Mouse (Mus musculus): ENCODE measurements around the gene Lrrc56.

Lrrc56 gene

GRCm38 (mm10) chr7:141192776-141193347 is 1.1 kb upstream of the Lrrc56 start:
- DNase-seq, result no peak

GRCm38 (mm10) chr7:141193348-141193856 is 555 bp upstream of the Lrrc56 start:
- no peak for DNase-seq

- no peak for DNase-seq
Measured at GRCm38 (mm10) chr7:141194409-141194808, 452 bp downstream of the Lrrc56 start.

DNA sequence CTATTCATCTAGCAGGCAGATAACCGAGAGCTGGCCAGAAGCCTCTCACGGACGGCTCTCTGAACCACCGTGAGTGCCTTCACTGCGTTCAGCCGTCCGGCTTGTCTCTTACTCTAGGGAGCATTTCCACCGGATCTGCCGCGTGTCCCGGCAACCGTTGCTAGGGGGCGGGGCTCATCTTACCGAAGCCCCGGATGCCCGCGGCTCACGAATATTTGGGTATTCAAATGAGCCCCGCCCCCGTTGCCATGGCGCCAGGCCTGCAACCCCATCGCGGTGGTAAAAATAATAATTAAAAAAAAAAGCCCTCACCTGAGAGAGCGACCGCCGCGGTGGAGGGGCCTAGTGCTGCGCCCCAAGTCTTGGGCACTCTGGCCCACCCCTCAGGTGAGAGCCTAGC is 873 bp downstream of the Lrrc56 start:
- DNase-seq, result peak; percentile 94 to 99

- no peak for DNase-seq
Measured at GRCm38 (mm10) chr7:141195754-141196153, 1.8 kb downstream of the Lrrc56 start.

- no peak for DNase-seq
Measured at GRCm38 (mm10) chr7:141196619-141197282, 2.8 kb downstream of the Lrrc56 start.

GRCm38 (mm10) chr7:141198121-141198520 is 4.2 kb downstream of the Lrrc56 start:
- no peak for DNase-seq

GRCm38 (mm10) chr7:141204546-141204945 is 10.6 kb downstream of the Lrrc56 start:
- DNase-seq, result no peak

- no peak for DNase-seq
Measured at GRCm38 (mm10) chr7:141205504-141205903, 11.5 kb downstream of the Lrrc56 start.

DNA sequence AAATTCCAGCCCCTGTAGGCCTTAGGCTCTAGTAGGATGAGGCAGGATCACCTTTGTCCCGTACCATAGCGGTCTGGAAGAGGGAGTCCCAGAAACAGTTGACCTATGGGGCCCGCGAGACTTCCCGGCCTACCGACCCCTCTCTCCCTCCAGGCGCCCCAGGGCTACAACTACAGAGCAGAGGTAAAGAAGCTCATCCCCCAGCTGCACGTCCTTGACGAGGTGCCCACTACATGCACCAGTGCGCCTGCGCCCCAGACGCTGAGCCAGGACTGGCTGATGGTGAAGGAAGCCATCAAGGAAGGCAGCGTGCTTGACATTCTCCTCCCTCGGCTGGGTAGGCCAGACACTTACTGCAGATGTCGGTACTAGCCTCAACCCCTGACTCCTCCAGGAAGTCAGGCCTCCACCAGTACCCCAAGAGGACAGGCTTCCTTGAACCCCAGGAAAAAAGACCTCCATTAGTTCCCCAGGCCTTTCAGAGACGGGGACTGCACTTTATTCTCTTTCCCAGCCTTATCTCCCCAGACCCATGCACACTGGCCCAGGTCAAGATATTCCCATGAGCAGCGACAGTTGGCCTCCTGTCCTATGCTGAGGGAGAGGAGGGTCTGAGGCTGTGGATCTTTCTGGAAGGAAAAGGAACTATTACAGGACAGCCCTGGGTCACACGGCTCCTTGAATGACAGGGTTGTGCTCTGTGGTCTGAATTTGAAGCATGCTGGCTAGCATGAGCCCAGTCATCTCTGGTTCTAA is 12.4 kb downstream of the Lrrc56 start:
- no peak for DNase-seq

DNA sequence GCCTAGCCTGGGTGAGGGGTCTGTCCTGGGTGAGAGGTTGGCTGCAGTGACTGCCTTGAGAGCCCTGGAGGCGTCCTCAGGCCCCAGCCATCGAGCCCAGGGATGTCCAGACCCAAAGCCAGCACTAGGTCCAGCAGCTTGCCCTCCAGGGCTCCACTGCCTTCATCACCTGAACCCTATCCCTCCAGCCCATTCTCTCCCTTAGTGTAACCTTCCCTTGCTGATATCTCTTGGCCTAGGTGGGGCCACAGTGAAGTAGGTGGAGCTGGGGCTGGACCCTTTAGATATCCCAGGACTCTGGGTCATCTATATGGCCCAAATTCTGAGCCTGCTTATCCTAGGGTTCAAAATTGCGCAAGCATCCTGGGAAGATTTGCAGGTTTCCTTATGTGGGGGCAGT is 15.6 kb downstream of the Lrrc56 start:
- no peak for DNase-seq

DNA sequence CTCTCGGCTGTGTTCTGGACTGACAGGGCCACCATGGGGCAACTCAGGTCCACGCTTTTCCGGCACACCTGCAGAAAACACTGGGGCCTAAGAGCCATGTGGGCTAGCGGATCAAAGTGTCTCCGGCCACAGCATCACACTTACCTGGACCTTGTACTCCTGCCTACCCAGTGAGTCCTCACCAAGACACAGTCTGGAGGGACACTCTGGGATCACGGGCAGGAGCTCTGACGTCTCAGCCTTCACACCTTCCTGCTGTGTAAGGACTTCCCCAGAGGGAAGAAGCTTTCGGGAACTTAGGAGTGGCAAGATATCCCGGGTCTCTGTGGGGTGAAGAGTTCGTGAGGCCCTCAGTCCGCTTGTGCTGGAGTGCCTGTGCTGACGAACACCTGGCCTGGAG is 16.2 kb downstream of the Lrrc56 start:
- no peak for DNase-seq

DNA sequence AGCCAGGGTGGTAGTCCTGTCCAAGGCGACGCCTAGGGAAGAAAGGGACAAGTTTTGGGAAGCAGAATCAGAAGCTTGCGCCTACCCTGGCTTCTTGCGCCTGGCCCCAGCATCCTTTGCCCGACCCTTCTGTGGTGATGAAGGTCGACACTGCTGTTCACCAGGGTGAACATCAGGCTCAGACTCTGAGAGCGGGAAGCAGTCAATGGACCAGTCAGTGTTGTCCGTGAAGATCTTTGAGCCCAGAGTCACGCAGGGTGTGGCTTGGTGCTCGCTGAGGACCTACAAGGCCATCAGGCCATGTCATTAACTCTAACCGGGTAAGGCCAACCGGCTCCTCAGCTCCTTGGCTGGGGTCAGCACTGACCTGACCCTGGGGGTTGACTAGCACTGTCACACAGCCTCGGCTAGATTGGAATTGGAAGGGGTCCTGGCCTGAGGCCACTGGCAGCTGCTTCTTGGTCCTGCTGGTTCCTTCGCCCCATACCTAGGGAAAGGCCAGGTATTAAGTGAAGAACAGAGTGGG is 16.7 kb downstream of the Lrrc56 start:
- DNase-seq, result no peak

- DNase-seq, result no peak
Measured at GRCm38 (mm10) chr7:141213133-141213532, 19.2 kb downstream of the Lrrc56 start.

GRCm38 (mm10) chr7:141213605-141214235 is 19.8 kb downstream of the Lrrc56 start, which contains the start of gene Lmntd2:
Gene Lmntd2, minus strand, starts transcription at chr7:141214080.
- DNase-seq, result no peak

GRCm38 (mm10) chr7:141214310-141214709 is 20.4 kb downstream of the Lrrc56 start:
- DNase-seq, result no peak

GRCm38 (mm10) chr7:141215101-141215879 is 21.3 kb downstream of the Lrrc56 start, which contains the start of gene Rassf7:
Gene Rassf7, plus strand, starts transcription at chr7:141215860.
- DNase-seq, result peak; percentile 95 to 97

DNA sequence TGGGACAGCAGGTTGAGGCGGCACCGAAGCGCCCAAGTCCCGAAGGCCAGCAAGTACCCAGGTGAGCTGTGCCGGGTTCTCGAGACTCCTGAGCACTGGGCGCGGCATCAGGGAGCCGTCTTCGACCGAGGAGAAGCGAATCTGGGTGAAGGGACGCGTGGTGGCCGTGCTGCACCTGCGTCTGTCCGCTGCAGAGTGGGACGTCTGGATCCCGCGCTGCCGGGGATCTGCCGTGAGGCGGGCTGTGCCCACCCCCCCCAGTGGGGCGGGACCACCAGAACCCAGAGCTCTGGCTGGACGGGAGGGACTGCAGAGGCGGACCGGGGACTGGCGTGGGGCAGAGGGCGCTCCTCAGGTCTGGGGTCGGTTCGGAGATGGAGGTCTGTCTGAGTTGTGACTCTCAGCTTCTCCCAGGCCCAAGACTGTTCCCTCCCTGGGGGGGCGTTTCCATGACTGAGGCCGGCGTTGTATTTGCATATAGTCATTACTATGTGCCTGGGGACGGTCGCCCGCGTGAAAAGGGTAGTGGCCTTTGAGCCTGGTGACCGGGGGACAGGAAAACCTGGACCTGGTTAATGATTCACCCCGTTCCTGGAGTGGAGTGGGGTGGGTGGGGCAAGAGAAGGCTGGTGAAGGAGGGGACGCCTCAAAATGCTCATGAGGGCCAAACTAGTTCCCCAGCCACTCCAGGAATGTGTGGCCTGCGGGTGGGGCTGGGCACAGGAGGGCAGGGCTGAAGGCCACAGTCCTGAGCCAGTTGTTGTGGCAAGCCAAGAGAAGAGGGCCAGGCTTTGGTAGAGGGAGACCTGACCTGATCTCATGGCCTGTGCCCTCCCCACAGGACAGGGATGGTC is 22.1 kb downstream of the Lrrc56 start:
- DNase-seq, result no peak

DNA sequence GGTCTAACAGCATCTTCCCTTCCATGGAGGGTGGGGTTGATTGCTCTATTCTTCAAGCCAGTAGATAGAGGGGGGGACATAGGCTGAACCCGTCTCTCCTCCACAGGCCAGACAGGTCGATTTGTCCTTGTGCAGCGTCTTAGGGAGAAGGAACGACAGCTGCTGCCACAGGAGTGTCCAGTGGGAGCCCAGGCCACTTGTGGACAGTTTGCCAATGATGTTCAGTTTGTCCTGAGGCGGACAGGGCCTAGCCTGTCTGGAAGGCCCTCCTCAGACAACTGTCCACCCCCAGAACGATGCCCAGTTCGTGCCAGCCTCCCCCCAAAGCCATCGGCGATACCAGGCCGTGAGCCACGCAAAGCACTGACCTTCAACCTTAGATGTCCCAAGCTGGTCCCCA is 22.9 kb downstream of the Lrrc56 start:
- no peak for DNase-seq

GRCm38 (mm10) chr7:141217343-141218013 is 23.5 kb downstream of the Lrrc56 start:
- DNase-seq, result no peak

- no peak for DNase-seq
Measured at GRCm38 (mm10) chr7:141218141-141218540, 24.2 kb downstream of the Lrrc56 start.
